Mouse (Mus musculus): ENCODE measurements around the gene Rab4a.
A peak's percentile ranks its signal among the peaks of the same experiment; 100 is the strongest.

Gene Rab4a

GRCm38 (mm10) chr8:123813173-123813891 is 7.5 kb downstream of the Rab4a start:
- DNase-seq (ENCODE audit: low spot score in 2 of 2): no peak

- DNase-seq (ENCODE audit: low spot score in 2 of 2): no peak
These were observed 8.1 kb downstream of the Rab4a start for GRCm38 (mm10) chr8:123813892-123814266.

GRCm38 (mm10) chr8:123815325-123815724 is 9.5 kb downstream of the Rab4a start:
- DNase-seq (ENCODE audit: low spot score in 2 of 2): no peak

- DNase-seq (ENCODE audit: low spot score in 2 of 2): no peak
These were observed 11.2 kb downstream of the Rab4a start for GRCm38 (mm10) chr8:123816939-123817338.

GRCm38 (mm10) chr8:123817747-123818146 is 12.0 kb downstream of the Rab4a start:
- no peak for DNase-seq (ENCODE audit: low spot score in 2 of 2)

- no peak for DNase-seq (ENCODE audit: low spot score in 2 of 2)
These were observed 14.2 kb downstream of the Rab4a start for GRCm38 (mm10) chr8:123819683-123820610.

GRCm38 (mm10) chr8:123820780-123821179 is 15.0 kb downstream of the Rab4a start:
- no peak for DNase-seq (ENCODE audit: low spot score in 2 of 2)

GRCm38 (mm10) chr8:123823111-123823510 is 17.3 kb downstream of the Rab4a start:
- no peak for DNase-seq (ENCODE audit: low spot score in 2 of 2)

GRCm38 (mm10) chr8:123823532-123824123 is 17.8 kb downstream of the Rab4a start:
- DNase-seq (ENCODE audit: low spot score in 2 of 2): no peak

- no peak for DNase-seq (ENCODE audit: low spot score in 2 of 2)
These were observed 20.2 kb downstream of the Rab4a start for GRCm38 (mm10) chr8:123826001-123826400.

- no peak for DNase-seq (ENCODE audit: low spot score in 2 of 2)
These were observed 21.0 kb downstream of the Rab4a start for GRCm38 (mm10) chr8:123826758-123827157.

GRCm38 (mm10) chr8:123827523-123827922 is 21.7 kb downstream of the Rab4a start:
- no peak for DNase-seq (ENCODE audit: low spot score in 2 of 2)

GRCm38 (mm10) chr8:123832757-123833156 is 27.0 kb downstream of the Rab4a start:
- DNase-seq (ENCODE audit: low spot score in 2 of 2): no peak

- peak; percentile 73 to 77 for DNase-seq (ENCODE audit: low spot score in 2 of 2)
These were observed 29.7 kb downstream of the Rab4a start for GRCm38 (mm10) chr8:123835451-123835850.

- DNase-seq (ENCODE audit: low spot score in 2 of 2): no peak
These were observed 30.6 kb downstream of the Rab4a start for GRCm38 (mm10) chr8:123836354-123836753.

GRCm38 (mm10) chr8:123838496-123838895 is 32.7 kb downstream of the Rab4a start:
- no peak for DNase-seq (ENCODE audit: low spot score in 2 of 2)

- DNase-seq (ENCODE audit: low spot score in 2 of 2): peak; percentile 78 to 83
These were observed 35.0 kb downstream of the Rab4a start for GRCm38 (mm10) chr8:123840578-123841345.

GRCm38 (mm10) chr8:123842086-123842485 is 36.3 kb downstream of the Rab4a start:
- DNase-seq (ENCODE audit: low spot score in 2 of 2): no peak

GRCm38 (mm10) chr8:123844341-123844740 is 38.6 kb downstream of the Rab4a start:
- no peak for DNase-seq (ENCODE audit: low spot score in 2 of 2)

GRCm38 (mm10) chr8:123845114-123845513 is 39.3 kb downstream of the Rab4a start:
- no peak for DNase-seq (ENCODE audit: low spot score in 2 of 2)

GRCm38 (mm10) chr8:123845991-123846390 is 40.2 kb downstream of the Rab4a start:
- no peak for DNase-seq (ENCODE audit: low spot score in 2 of 2)

- DNase-seq (ENCODE audit: low spot score in 2 of 2): peak; percentile 68 to 75
These were observed 40.7 kb downstream of the Rab4a start for GRCm38 (mm10) chr8:123846509-123846908.
